Mouse (Mus musculus) lung, adult 18-20 months (tissue): Measurements from ENCODE around the gene Arid1b.
A peak's percentile ranks its signal among the peaks of the same experiment; 100 is the strongest.

Experiments
- DNase-seq, 2 experiments: peaks; one replicate each; pipeline ENCODE4 v3.0.0; 2022; ENCODE audit warnings: mixed read lengths in 2 of 2

Arid1b gene

GRCm38 (mm10) chr17:4993840-4994503 is at the start of gene Arid1b:
TSS of gene Arid1b (plus strand) at chr17:4994332.
- DNase-seq: peak; percentile 82 to 84

DNA sequence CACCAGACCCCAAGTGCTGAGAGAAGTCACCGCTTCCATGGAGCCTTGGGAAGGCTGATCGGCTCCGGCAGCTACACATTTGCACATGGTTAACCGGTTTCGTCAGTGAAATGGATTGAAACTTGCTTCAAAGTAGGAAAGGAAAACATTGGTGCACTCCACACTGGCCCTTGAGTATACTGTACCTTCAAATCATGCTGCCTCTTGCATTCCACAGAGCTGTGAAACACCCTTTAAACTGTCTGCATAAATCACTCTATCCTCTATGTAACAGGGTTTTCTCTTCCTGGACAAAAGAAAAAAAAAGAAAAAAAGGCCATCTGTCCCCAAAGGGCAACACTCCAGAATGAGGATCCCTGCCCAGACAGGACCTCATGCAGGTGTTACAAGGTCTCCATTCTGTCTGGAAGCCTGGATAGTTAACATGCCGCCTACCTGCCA is 48.8 kb upstream of the Arid1b start:
- peak; percentile 7 to 44 for DNase-seq

DNA sequence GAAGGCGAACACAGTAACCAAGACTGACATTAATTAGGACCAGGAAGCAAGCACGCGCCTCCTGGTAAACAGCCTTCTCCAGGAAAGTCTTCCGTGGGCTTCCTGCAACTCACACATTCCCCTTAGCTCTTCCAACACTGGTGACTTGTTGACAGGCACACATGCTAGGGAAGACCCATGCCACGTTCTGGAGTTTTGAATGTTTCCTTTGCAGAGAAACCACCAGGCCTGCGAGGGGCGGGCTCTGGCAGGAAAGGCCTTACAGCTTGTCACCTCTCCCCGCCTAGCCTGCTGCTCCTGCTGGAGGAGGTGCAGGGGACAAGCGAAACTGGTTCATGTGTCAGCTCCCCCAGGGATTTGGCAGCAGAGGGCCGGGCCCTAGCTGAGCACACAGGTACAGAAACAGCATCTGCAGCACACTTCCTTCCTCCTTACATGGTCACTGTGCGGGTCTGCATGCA is 48.2 kb upstream of the Arid1b start:
- peak; percentile 61 to 76 for DNase-seq

GRCm38 (mm10) chr17:4946421-4946974 is 47.6 kb upstream of the Arid1b start:
- DNase-seq: peak in 1 of 2 experiments; percentile 18

GRCm38 (mm10) chr17:4947013-4947412 is 47.1 kb upstream of the Arid1b start:
- no peak for DNase-seq

GRCm38 (mm10) chr17:4947439-4947838 is 46.7 kb upstream of the Arid1b start:
- DNase-seq: peak; percentile 53 to 65

DNA sequence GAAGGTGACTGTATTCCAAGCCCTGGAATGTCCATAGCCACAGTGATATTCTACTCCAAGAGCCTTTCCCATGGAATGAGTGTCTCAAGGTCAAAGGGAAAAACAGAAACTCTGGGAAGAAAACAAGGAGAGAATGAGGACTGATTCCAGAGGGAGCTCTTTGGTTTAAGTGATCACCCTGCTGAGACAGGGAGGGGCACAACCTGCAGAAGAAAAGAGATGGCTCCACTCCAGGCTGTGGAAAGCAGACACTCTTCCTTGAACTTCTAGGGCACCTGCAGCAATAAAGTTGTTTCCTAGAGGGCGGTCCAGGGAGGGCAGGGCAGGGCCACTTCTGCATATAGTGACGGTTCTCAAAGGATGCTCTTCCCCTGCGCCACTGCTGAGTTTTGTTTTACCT is 45.6 kb upstream of the Arid1b start:
- no peak for DNase-seq

DNA sequence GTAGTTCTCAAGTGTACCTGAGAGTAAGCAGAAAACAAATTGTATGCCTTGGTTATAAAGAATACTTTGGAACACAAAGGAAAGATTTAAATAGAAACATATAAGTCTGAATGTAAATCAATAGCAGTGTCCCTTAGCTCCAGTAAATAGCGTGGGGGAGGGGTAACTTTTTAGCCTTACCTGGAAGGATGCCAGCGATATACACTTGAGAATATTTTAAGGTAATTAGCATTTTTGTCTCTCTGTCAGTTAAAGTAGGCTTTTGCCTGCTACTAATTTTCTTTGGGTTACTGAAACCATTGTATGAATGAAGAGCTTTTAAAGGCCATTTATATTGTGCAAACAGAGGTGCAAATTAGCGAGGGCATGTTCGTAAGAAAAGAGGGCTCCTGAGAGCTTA is 39.7 kb upstream of the Arid1b start:
- DNase-seq: no peak

DNA sequence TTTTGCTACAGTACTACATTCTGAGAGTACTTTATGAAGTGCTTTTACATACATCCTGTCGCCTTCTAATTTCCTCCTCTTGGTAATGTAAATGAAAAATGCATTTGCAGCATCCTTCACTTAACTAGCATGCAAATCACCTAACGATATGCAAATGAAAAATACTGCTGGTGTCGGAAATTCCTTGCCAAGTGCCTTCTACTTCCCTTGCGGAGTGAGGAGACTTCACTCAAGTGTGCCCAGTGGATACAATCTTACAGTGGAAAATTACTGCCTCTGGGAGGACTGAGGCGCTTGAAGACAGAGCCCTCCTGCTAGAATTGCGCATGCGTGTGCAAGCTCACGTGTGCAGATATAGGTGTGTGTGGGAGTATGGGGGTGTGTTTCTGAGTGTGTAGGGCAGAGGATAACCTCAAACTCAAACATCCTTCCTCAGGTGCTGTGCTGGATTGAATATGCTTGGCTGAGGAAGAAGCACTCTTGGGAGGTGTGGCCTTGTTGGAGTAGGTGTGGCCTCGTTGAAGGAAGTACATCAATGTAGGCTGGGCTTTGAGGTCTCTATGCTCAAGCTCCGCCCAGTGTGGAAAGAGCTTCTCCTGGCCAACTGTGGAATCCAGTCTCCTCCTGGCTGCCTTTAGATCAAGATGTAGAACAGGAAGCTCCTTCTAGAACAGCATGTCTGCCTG is 29.8 kb upstream of the Arid1b start:
- peak; percentile 15 to 21 for DNase-seq

GRCm38 (mm10) chr17:4967201-4967600 is 26.9 kb upstream of the Arid1b start:
- no peak for DNase-seq

- DNase-seq: no peak
Measured at GRCm38 (mm10) chr17:4968035-4968434, 26.1 kb upstream of the Arid1b start.

DNA sequence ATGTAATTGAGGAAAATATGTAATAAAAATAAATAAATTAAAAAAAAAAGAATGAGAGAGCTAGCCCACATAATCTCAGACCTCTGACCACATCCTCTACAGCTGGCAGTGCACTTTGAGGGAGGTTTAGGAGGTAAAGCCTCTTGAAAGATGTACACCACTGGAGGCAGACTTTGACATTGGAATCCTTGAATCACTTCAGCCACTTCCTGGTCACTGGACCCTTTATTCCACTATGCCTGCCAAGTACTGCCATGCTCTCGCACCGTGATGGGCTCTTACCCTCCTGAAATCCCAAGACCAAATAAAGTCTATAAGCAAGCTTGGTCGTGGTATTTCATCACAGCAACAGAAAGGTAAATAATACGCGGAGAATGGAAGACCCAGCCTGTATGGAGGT is 25.3 kb upstream of the Arid1b start:
- DNase-seq: no peak

GRCm38 (mm10) chr17:4972261-4972660 is 21.9 kb upstream of the Arid1b start:
- DNase-seq: no peak

DNA sequence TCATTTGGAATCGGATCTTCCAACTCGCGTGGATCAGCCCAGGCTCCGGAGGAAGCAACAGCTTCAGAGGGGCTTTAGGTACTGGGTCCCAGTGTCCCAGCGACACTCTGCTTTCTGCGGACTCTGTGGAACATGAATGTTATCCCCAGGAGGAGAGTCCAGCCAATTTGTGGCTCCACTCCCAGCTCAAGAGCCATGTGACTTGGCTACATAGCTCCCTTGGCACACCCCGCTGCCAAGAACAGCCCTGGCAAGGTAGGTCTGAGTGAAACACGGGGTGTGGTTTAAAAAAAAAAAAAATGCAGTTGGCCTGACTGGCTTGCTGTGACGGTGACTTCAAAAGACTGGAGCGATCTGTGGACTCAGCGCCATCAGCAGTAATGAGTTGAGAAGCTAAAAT is 19.4 kb upstream of the Arid1b start:
- DNase-seq: peak; percentile 91 to 93

GRCm38 (mm10) chr17:4980151-4980550 is 14.0 kb upstream of the Arid1b start:
- DNase-seq: no peak

DNA sequence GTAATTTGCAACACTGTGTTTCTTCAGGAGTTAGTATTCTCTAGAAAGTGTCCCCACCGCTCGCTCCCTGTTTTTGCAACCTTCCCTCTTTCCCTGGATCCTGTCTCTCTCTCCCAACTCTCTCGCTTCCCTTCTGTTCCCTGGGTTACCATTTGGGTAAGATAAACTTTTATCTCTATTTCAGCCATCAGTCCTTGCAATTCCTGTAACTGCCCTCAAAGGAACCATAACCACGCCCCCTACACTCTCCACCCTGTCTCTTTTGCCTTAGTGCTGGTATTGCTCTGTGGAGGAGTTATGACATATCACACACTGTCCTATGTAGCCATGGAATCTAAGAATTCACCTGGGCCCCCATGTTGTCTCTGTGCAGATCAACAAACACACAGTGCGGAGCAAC is 11.3 kb upstream of the Arid1b start:
- no peak for DNase-seq

- no peak for DNase-seq
Measured at GRCm38 (mm10) chr17:4984691-4985090, 9.4 kb upstream of the Arid1b start.

DNA sequence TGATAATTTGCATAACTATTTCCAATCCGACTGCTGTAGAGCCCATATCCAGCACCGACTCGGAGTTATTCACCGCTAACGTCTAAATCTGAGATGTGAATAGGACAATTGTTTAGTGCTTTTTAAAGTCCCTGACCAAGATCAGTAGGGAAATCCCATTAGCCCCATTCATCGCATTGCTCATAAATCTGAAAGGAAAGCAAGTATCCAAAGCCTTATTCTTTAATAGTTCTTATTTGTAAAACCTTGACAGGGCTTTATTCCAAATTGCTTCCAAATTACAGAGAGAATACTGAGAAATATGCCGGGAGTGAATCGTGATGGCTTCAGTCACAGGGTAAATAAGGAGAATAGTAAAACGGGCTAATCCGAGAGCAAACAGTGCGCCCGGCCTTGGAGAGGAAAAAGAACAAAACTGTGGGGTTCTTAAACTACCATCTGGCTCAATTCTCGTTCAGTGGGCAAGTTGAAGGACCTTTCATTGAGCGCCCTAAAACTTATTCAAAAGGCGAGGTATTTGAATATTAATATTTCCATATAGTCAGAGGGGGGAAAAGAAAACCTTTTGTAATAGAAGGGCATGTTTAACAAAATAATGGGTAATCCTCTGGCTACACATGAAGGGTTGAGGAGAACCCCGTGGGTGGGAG is 3.1 kb upstream of the Arid1b start:
- DNase-seq: no peak

GRCm38 (mm10) chr17:4991600-4991999 is 2.5 kb upstream of the Arid1b start:
- no peak for DNase-seq

- no peak for DNase-seq
Measured at GRCm38 (mm10) chr17:4993497-4993839, 664 bp upstream of the Arid1b start.

DNA sequence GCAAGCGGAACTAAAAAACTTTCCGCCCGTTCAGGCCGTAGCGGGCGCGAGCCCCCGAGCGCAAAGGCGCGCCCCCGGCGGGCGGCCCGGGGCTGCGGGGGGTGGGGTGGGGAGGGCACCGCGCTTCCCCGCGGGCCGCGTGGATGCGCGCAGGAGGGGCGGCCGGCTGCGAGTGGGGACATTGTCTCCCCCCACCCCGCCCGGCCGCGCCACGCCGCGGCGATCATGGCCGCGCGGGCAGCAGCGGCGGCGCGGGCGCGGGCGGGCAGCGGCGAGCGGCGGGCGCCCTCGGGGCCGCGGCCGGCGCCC is 326 bp downstream of the Arid1b start:
- DNase-seq: no peak

DNA sequence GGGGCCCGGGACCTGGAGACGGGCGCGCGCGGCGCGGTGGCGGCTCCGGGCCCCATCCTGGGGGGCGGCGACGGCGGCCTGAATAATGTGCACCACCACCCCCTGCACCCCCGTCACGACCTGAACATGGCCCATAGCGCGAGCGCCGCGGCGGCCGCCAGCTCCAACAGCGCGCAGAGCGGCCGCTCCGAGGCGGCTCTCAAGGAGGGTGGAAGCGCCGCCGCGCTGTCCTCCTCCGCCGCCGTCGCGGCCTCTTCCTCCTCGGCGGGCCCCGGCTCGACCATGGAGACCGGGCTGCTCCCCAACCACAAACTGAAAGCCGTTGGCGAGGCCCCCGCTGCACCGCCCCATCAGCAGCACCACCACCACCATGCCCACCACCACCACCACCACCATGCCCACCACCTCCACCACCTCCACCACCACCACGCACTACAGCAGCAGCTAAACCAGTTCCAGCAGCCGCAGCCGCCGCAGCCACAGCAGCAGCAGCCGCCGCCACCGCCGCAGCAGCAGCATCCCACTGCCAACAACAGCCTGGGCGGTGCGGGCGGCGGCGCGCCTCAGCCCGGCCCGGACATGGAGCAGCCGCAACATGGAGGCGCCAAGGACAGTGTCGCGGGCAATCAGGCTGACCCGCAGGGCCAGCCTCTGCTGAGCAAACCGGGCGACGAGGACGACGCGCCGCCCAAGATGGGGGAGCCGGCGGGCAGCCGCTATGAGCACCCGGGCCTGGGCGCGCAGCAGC is 855 bp downstream of the Arid1b start:
- peak; percentile 53 to 57 for DNase-seq

GRCm38 (mm10) chr17:4995561-4996051 is 1.5 kb downstream of the Arid1b start:
- peak; percentile 84 to 87 for DNase-seq
